Mouse (Mus musculus): ENCODE results near the gene Ank3. TPM values are rescaled to one million over a fixed set of nuclear protein-coding genes. Genes with fewer than 3 reads are reported as not detected.
A peak's percentile ranks its signal among the peaks of the same experiment; 100 is the strongest.

Ank3 gene
- total and polyA plus RNA-seq, 2 experiments, result 2.9 to 31.0 TPM

DNA sequence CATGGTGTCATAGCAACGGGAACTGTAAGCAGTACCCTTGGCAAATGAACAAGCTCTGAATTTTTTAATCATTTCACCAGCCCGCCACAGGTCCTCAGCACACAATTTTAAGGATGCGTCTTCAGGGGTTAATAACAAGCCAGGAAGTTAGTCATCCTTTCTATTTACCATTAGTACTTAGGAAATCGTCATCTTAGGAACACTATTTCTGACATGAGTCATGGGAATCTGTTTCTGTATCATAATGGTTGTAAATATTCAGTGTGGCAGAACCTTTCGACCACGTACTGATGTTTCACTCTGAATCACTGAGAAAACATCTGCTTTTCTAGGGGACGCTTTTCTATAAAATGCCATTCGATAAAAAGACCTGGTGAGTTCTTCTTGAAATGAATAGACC, 109.1 kb downstream of the Ank3 start:
- TF ChIP-seq CTCF (IDR thresholded peaks at IDR 0.05; ENCODE audit: low read depth, low read length), result no peak
- no peak for TF ChIP-seq POLR2A (IDR thresholded peaks at IDR 0.05; ENCODE audit: extremely low read depth, insufficient read depth, low read length)
- 77% methylated on average over 8 of the region's 8 CpGs for WGBS
- Histone ChIP-seq H3K4me1 (ENCODE audit: control insufficient read depth, insufficient read depth, low read length) (no peaks in the 10 kb centered on the region), H3K27me3 (ENCODE audit: control insufficient read depth, insufficient read depth, low read length) (no peaks in the 10 kb centered on the region), H3K9ac (ENCODE audit: low read depth, low read length) (no peak overlapping the region), H3K79me2 (ENCODE audit: control insufficient read depth, insufficient read depth, low read length) (no peaks in the 10 kb centered on the region), H3K27ac (replicated peaks; ENCODE audit: insufficient read depth, low read depth, low read length) (no peak overlapping the region), H3K36me3 (ENCODE audit: control insufficient read depth, insufficient read depth, low read length) (no peaks in the 10 kb centered on the region), H3K4me3 (ENCODE audit: insufficient read depth, low read depth, low read length) (no peak overlapping the region)
- no peak for DNase-seq (ENCODE audit: extremely low read depth, low read depth, low spot score)

DNA sequence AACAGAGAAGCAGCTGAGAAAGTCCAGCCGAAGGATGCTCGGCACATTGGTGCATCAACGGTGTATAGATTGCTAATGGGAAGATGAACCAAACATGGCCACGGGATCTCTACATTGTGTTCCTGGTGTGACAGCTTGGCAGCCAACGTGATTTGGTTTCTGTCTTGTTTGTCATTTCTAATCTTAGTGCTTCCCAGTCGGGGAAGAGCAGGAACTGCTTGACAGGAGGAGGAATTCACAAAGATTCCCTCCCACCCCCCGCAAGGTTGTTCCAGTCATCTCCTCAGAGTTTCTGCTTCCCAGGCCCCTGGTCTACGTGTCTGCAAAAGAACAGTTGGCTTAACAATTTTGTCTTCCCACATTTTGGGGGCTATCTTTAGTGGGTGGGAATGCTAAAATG, 111.8 kb downstream of the Ank3 start:
- 73% methylated on average over 8 of the region's 8 CpGs for WGBS
- no peak for TF ChIP-seq CTCF (IDR thresholded peaks at IDR 0.05; ENCODE audit: low read depth, low read length)
- no peak for TF ChIP-seq POLR2A (IDR thresholded peaks at IDR 0.05; ENCODE audit: extremely low read depth, insufficient read depth, low read length)
- DNase-seq (ENCODE audit: extremely low read depth, low read depth, low spot score), result no peak

DNA sequence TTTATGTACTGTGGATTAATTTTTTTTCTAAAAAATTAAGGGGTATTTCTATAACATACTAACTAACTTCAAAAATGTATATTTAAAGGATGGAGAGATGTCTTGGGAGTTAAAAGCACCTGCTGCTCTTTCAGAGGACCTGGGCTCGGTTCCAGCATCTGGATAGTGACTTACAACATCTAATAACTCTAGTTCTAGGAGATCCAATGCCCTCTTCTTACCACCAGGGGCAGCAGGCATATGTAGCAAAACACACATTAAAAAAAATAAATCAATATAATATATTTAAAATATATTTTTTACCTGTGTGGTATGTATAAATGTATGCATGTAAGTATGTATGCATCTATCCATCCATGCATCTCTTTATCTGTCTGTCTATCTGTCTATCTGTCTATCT, 112.7 kb downstream of the Ank3 start:
- DNase-seq (ENCODE audit: extremely low read depth, low read depth, low spot score), result no peak
- TF ChIP-seq CTCF (IDR thresholded peaks at IDR 0.05; ENCODE audit: low read depth, low read length) (no peak), POLR2A (IDR thresholded peaks at IDR 0.05; ENCODE audit: extremely low read depth, insufficient read depth, low read length) (no peak)
- Histone ChIP-seq H3K36me3 (ENCODE audit: control insufficient read depth, insufficient read depth, low read length) (no peaks in the 10 kb centered on the region), H3K4me1 (ENCODE audit: control insufficient read depth, insufficient read depth, low read length) (no peaks in the 10 kb centered on the region), H3K4me3 (ENCODE audit: insufficient read depth, low read depth, low read length) (no peak overlapping the region), H3K79me2 (ENCODE audit: control insufficient read depth, insufficient read depth, low read length) (no peaks in the 10 kb centered on the region), H3K9ac (ENCODE audit: low read depth, low read length) (no peak overlapping the region), H3K27me3 (ENCODE audit: control insufficient read depth, insufficient read depth, low read length) (no peaks in the 10 kb centered on the region), H3K27ac (replicated peaks; ENCODE audit: insufficient read depth, low read depth, low read length) (no peak overlapping the region)
- 67% methylated on average over 1 of the region's 1 CpGs for WGBS

More for the DNA sequence above, 111.8 kb downstream of the Ank3 start:
- no peak overlapping the region for H3K9ac ChIP-seq (ENCODE audit: low read depth, low read length)
- H3K79me2 ChIP-seq (ENCODE audit: control insufficient read depth, insufficient read depth, low read length), result no peaks in the 10 kb centered on the region
- no peaks in the 10 kb centered on the region for H3K27me3 ChIP-seq (ENCODE audit: control insufficient read depth, insufficient read depth, low read length)
- no peak overlapping the region for H3K27ac ChIP-seq (replicated peaks; ENCODE audit: insufficient read depth, low read depth, low read length)
- no peaks in the 10 kb centered on the region for H3K4me1 ChIP-seq (ENCODE audit: control insufficient read depth, insufficient read depth, low read length)
- no peaks in the 10 kb centered on the region for H3K36me3 ChIP-seq (ENCODE audit: control insufficient read depth, insufficient read depth, low read length)
- H3K4me3 ChIP-seq (ENCODE audit: insufficient read depth, low read depth, low read length), result no peak overlapping the region

DNA sequence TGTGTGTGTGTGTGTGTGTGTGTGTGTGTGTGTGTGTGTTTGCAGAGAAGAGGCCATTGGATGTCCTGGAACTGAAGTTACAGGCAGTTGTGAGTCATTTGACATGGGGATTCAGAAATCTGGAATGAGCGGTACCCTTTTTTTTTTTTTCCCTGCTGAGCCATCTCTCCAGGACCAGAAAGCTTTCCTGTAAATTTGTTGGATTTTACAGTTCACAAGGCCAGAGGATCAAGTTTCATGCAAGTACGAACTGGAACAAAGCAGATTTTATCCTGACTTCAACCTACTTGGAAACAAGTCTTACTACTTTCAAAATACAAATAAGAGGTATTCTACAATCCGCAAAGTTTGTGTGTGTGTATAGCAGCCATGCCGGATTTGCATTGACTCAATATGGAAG, 123.4 kb downstream of the Ank3 start:
- no peak overlapping the region for H3K4me3 ChIP-seq (ENCODE audit: insufficient read depth, low read depth, low read length)
- DNase-seq (ENCODE audit: extremely low read depth, low read depth, low spot score), result no peak
- no peaks in the 10 kb centered on the region for H3K36me3 ChIP-seq (ENCODE audit: control insufficient read depth, insufficient read depth, low read length)
- no peak overlapping the region for H3K27ac ChIP-seq (replicated peaks; ENCODE audit: insufficient read depth, low read depth, low read length)
- H3K4me1 ChIP-seq (ENCODE audit: control insufficient read depth, insufficient read depth, low read length), result no peaks in the 10 kb centered on the region
- no peaks in the 10 kb centered on the region for H3K79me2 ChIP-seq (ENCODE audit: control insufficient read depth, insufficient read depth, low read length)
- no peak overlapping the region for H3K9ac ChIP-seq (ENCODE audit: low read depth, low read length)
- WGBS, result 84% methylated on average over 4 of the region's 4 CpGs
- no peaks in the 10 kb centered on the region for H3K27me3 ChIP-seq (ENCODE audit: control insufficient read depth, insufficient read depth, low read length)
- TF ChIP-seq CTCF (IDR thresholded peaks at IDR 0.05; ENCODE audit: low read depth, low read length) (no peak), POLR2A (IDR thresholded peaks at IDR 0.05; ENCODE audit: extremely low read depth, insufficient read depth, low read length) (no peak)

DNA sequence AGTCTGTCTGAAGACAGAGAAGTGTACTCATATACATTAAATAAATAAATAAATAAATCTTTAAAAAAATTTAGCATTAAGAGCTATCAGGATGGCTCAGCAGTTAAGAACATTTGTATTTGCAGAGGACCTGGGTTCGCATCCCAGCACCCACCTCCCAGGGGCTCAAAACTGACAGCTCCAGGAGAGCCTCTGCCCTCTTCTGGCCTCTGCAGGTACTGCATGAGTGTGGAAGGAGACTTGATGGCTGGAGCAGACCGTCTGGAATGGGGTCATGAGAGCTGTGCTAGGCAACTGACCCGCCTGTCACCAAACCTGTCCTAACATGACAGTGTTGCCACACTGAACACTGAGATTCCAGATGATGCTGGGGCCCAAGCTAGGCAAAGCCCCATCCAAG, 124.6 kb downstream of the Ank3 start:
- H3K27me3 ChIP-seq (ENCODE audit: control insufficient read depth, insufficient read depth, low read length), result no peaks in the 10 kb centered on the region
- TF ChIP-seq CTCF (IDR thresholded peaks at IDR 0.05; ENCODE audit: low read depth, low read length), result peak; percentile 63
- TF ChIP-seq POLR2A (IDR thresholded peaks at IDR 0.05; ENCODE audit: extremely low read depth, insufficient read depth, low read length), result no peak
- DNase-seq (ENCODE audit: extremely low read depth, low read depth, low spot score), result no peak
- no peaks in the 10 kb centered on the region for H3K4me1 ChIP-seq (ENCODE audit: control insufficient read depth, insufficient read depth, low read length)
- H3K4me3 ChIP-seq (ENCODE audit: insufficient read depth, low read depth, low read length), result no peak overlapping the region
- 87% methylated on average over 3 of the region's 3 CpGs for WGBS
- no peak overlapping the region for H3K9ac ChIP-seq (ENCODE audit: low read depth, low read length)
- H3K79me2 ChIP-seq (ENCODE audit: control insufficient read depth, insufficient read depth, low read length), result no peaks in the 10 kb centered on the region
- no peaks in the 10 kb centered on the region for H3K36me3 ChIP-seq (ENCODE audit: control insufficient read depth, insufficient read depth, low read length)
- no peak overlapping the region for H3K27ac ChIP-seq (replicated peaks; ENCODE audit: insufficient read depth, low read depth, low read length)

DNA sequence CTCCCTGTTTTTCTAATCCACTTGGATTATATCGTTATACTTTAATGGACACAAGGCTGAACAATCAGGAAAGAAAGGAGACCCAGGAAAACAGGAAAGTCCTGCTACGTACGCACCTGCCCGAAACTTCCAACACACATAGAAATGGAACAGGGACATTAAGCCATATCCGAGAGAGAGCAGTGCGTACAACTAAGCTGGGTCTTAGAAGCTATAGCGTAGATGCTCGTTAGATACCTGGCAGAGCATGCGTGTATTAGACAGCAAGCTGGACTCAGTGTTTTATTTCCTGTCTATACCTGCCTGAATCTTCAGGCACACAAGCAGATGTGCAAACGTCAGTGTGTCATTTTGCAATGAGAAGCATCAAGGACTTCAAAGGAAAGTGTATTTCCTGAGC, 128.7 kb downstream of the Ank3 start:
- no peaks in the 10 kb centered on the region for H3K4me1 ChIP-seq (ENCODE audit: control insufficient read depth, insufficient read depth, low read length)
- H3K79me2 ChIP-seq (ENCODE audit: control insufficient read depth, insufficient read depth, low read length), result no peaks in the 10 kb centered on the region
- no peaks in the 10 kb centered on the region for H3K27me3 ChIP-seq (ENCODE audit: control insufficient read depth, insufficient read depth, low read length)
- no peak overlapping the region for H3K27ac ChIP-seq (replicated peaks; ENCODE audit: insufficient read depth, low read depth, low read length)
- H3K36me3 ChIP-seq (ENCODE audit: control insufficient read depth, insufficient read depth, low read length), result no peaks in the 10 kb centered on the region
- WGBS, result 87% methylated on average over 10 of the region's 10 CpGs
- no peak overlapping the region for H3K4me3 ChIP-seq (ENCODE audit: insufficient read depth, low read depth, low read length)
- TF ChIP-seq CTCF (IDR thresholded peaks at IDR 0.05; ENCODE audit: low read depth, low read length) (no peak), POLR2A (IDR thresholded peaks at IDR 0.05; ENCODE audit: extremely low read depth, insufficient read depth, low read length) (no peak)
- DNase-seq (ENCODE audit: extremely low read depth, low read depth, low spot score), result no peak
- H3K9ac ChIP-seq (ENCODE audit: low read depth, low read length), result no peak overlapping the region

Data from liver, adult 2 months (tissue).